Mouse (Mus musculus): ENCODE data around the gene Pdxk. TPM values are rescaled to one million over a fixed set of nuclear protein-coding genes. Genes with fewer than 3 reads are reported as not detected.
A peak's percentile ranks its signal among the peaks of the same experiment; 100 is the strongest.

Gene Pdxk
- polyA plus RNA-seq, 1 experiment, result 4.1 TPM

DNA sequence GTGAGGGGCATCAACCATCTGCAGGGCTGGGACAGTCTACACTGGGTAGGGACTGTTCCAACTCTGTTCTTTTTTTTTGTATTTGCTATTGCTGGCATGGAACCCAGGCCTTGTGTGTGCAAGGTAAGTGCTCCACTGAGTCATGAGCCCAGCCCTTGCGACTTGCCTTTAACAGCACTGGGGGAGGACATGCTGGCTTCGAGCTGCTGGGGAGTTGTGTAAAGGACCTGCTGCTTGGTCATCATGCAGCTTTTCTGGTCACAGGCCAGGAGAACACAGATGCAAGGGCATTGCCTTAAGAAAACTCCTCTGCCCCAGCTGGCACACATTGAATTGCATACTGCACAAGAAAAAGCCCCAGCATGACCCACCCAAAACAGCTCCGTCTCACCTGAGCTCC is 22.5 kb downstream of the Pdxk start:
- Histone ChIP-seq H3K4me1 (ENCODE audit: control insufficient read depth, insufficient read depth, low read length) (0 out of 2 replicates have a peak, but pooled peaks cover 2% of the 10 kb centered on the region), H3K36me3 (ENCODE audit: control insufficient read depth, insufficient read depth, low read length) (no peaks in the 10 kb centered on the region), H3K4me3 (ENCODE audit: control insufficient read depth, low read depth, low read length) (no peak overlapping the region), H3K27me3 (ENCODE audit: control insufficient read depth, insufficient read depth, low read length) (no peaks in the 10 kb centered on the region), H3K27ac (ENCODE audit: control insufficient read depth, insufficient read depth, low read depth, low read length) (no peak overlapping the region)
- TF ChIP-seq POLR2A (IDR thresholded peaks at IDR 0.05; ENCODE audit: control insufficient read depth, low read depth, low read length) (no peak), CTCF (IDR thresholded peaks at IDR 0.05; ENCODE audit: control insufficient read depth, insufficient read depth, insufficient replicate concordance, low read depth, low read length) (no peak)

DNA sequence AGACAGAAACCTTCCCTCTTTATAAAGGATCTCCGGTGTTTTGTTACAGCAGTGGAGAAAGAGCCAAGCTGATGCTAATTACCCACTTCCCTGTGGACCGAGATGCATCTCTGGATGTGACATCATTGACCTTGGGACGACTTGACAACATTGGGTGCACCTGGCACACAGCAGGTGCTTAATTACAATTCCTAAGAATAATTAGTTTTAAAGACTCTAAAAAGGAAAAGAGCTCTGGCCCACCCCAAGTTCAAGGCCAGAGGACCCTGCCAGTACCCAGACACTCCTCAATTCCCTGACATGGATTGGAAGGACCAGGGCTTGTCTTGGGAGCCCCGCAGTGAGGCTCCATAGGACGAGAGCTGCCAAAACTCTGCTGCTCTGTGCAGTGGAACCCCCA is 23.2 kb downstream of the Pdxk start:
- Histone ChIP-seq H3K4me3 (ENCODE audit: control insufficient read depth, low read depth, low read length) (peak overlapping the region; percentile 82; the same call in 1 of the 2 replicates), H3K27ac (ENCODE audit: control insufficient read depth, insufficient read depth, low read depth, low read length) (no peak overlapping the region), H3K36me3 (ENCODE audit: control insufficient read depth, insufficient read depth, low read length) (no peaks in the 10 kb centered on the region), H3K4me1 (ENCODE audit: control insufficient read depth, insufficient read depth, low read length) (0 out of 2 replicates have a peak, but pooled peaks cover 2% of the 10 kb centered on the region), H3K27me3 (ENCODE audit: control insufficient read depth, insufficient read depth, low read length) (no peaks in the 10 kb centered on the region)
- TF ChIP-seq CTCF (IDR thresholded peaks at IDR 0.05; ENCODE audit: control insufficient read depth, insufficient read depth, insufficient replicate concordance, low read depth, low read length) (no peak), POLR2A (IDR thresholded peaks at IDR 0.05; ENCODE audit: control insufficient read depth, low read depth, low read length) (no peak)

DNA sequence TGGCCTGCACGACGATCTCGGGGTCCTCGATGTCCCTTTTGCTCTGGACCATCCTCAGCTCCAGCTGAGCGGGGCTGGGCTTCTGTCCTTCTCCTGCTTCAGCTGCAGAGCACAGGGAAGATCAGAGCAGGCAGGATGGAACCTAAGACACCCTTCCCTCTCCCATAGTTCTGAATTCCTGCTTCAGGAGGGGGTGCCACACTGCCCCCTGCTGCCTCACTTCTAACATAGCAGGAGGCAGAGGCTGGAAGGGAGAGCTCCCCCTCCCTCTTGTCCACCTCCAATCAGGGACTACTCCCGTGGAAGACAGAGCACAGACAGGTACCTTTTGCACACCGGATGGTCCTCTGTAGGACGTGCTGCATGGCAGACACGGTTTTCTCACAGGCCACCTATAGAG is 24.0 kb downstream of the Pdxk start:
- peak overlapping the region; percentile 82 for H3K4me3 ChIP-seq (ENCODE audit: control insufficient read depth, low read depth, low read length)
- H3K36me3 ChIP-seq (ENCODE audit: control insufficient read depth, insufficient read depth, low read length), result no peaks in the 10 kb centered on the region
- TF ChIP-seq CTCF (IDR thresholded peaks at IDR 0.05; ENCODE audit: control insufficient read depth, insufficient read depth, insufficient replicate concordance, low read depth, low read length), result peak; percentile 86
- no peak for TF ChIP-seq POLR2A (IDR thresholded peaks at IDR 0.05; ENCODE audit: control insufficient read depth, low read depth, low read length)
- H3K27ac ChIP-seq (ENCODE audit: control insufficient read depth, insufficient read depth, low read depth, low read length), result no peak overlapping the region
- 0 out of 2 replicates have a peak, but pooled peaks cover 2% of the 10 kb centered on the region for H3K4me1 ChIP-seq (ENCODE audit: control insufficient read depth, insufficient read depth, low read length)
- no peaks in the 10 kb centered on the region for H3K27me3 ChIP-seq (ENCODE audit: control insufficient read depth, insufficient read depth, low read length)

DNA sequence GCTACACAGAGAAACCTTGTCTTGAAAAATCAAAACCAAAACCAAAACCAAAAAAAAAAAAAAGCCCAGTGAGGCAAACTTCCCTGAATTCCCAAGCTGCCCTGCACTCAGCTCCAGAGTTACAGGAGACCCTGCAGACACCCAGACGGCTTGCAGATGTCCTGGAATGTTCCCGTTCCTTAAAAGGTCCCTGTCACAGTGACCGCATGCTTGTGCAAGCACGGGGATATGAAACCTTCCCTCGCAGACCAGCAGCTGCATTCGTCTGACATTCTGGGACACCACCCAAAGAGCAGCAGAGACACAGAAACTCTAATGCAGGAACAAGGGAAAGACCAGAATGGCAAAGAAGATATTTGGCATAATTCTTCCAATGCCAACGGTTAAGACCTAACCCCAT is 24.8 kb downstream of the Pdxk start:
- H3K36me3 ChIP-seq (ENCODE audit: control insufficient read depth, insufficient read depth, low read length), result no peaks in the 10 kb centered on the region
- no peak overlapping the region for H3K4me3 ChIP-seq (ENCODE audit: control insufficient read depth, low read depth, low read length)
- no peak overlapping the region for H3K27ac ChIP-seq (ENCODE audit: control insufficient read depth, insufficient read depth, low read depth, low read length)
- no peaks in the 10 kb centered on the region for H3K27me3 ChIP-seq (ENCODE audit: control insufficient read depth, insufficient read depth, low read length)
- TF ChIP-seq CTCF (IDR thresholded peaks at IDR 0.05; ENCODE audit: control insufficient read depth, insufficient read depth, insufficient replicate concordance, low read depth, low read length) (no peak), POLR2A (IDR thresholded peaks at IDR 0.05; ENCODE audit: control insufficient read depth, low read depth, low read length) (no peak)
- 0 out of 2 replicates have a peak, but pooled peaks cover 2% of the 10 kb centered on the region for H3K4me1 ChIP-seq (ENCODE audit: control insufficient read depth, insufficient read depth, low read length)

DNA sequence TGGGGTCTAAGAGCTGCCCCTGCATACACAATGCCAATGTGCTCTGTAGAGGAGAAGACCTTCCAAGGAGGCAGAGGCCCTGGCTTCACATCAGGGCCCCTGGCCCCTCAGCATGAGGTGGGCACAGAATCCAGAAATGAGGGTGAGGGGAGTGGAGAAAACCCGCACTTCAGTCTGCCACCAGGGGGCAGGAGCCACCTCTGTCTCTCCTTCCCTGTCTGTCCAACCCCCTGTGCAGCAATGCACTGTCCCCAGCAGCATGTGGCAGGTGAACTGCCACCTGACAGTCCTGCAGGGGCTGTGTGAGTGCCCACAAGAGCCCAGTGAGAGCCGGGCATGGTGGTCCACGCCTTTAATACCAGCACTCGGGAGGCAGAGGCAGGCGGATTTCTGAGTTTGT is 25.2 kb downstream of the Pdxk start:
- Histone ChIP-seq H3K4me1 (ENCODE audit: control insufficient read depth, insufficient read depth, low read length) (0 out of 2 replicates have a peak, but pooled peaks cover 2% of the 10 kb centered on the region), H3K36me3 (ENCODE audit: control insufficient read depth, insufficient read depth, low read length) (no peaks in the 10 kb centered on the region), H3K4me3 (ENCODE audit: control insufficient read depth, low read depth, low read length) (no peak overlapping the region), H3K27ac (ENCODE audit: control insufficient read depth, insufficient read depth, low read depth, low read length) (no peak overlapping the region), H3K27me3 (ENCODE audit: control insufficient read depth, insufficient read depth, low read length) (no peaks in the 10 kb centered on the region)
- TF ChIP-seq POLR2A (IDR thresholded peaks at IDR 0.05; ENCODE audit: control insufficient read depth, low read depth, low read length) (no peak), CTCF (IDR thresholded peaks at IDR 0.05; ENCODE audit: control insufficient read depth, insufficient read depth, insufficient replicate concordance, low read depth, low read length) (peak; percentile 37; the same call in 1 of the 2 replicates)

DNA sequence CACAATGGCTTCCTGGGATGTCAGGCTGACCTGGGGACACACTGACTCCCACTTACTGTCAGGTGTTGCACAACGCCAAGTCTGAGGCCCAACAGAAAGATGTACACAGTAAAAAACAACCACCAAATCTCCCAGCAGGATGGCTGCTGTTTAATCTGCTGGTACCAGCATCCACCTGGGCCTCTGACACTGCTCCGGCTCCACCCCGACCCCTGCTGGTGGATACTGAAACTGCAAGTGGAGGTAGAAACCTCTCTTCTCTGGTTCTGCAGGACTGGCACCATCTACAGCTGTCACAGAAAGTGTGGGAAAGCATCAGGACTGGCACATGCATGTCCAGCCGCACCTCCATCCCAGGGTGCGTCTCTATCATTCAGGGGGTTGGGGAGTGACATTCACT is 26.7 kb downstream of the Pdxk start:
- Histone ChIP-seq H3K4me3 (ENCODE audit: control insufficient read depth, low read depth, low read length) (no peak overlapping the region), H3K27me3 (ENCODE audit: control insufficient read depth, insufficient read depth, low read length) (no peaks in the 10 kb centered on the region), H3K4me1 (ENCODE audit: control insufficient read depth, insufficient read depth, low read length) (0 out of 2 replicates have a peak, but pooled peaks cover 2% of the 10 kb centered on the region), H3K36me3 (ENCODE audit: control insufficient read depth, insufficient read depth, low read length) (no peaks in the 10 kb centered on the region), H3K27ac (ENCODE audit: control insufficient read depth, insufficient read depth, low read depth, low read length) (no peak overlapping the region)
- TF ChIP-seq CTCF (IDR thresholded peaks at IDR 0.05; ENCODE audit: control insufficient read depth, insufficient read depth, insufficient replicate concordance, low read depth, low read length), result peak; percentile 92
- no peak for TF ChIP-seq POLR2A (IDR thresholded peaks at IDR 0.05; ENCODE audit: control insufficient read depth, low read depth, low read length)

DNA sequence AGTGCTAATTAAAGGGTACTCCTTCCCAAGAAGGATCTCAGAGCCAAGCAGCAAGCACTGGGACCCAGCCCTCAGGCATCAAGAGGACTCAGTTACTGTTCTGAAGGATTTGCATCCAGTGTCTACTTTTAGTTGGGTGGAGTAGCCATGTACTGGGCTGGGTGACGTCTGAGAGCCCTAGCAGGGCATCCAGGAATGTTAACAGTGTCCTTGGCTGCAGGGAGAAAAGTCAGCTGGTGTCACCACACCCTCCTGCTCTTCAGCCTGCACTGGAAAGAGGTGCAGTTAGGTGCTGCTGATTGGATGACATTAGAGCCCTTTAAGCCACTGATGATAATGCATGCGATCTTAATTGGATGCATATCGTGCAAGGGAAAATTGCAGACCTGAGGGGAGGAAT is 31.9 kb downstream of the Pdxk start:
- TF ChIP-seq CTCF (IDR thresholded peaks at IDR 0.05; ENCODE audit: control insufficient read depth, insufficient read depth, insufficient replicate concordance, low read depth, low read length), result no peak
- H3K27ac ChIP-seq (ENCODE audit: control insufficient read depth, insufficient read depth, low read depth, low read length), result no peak overlapping the region
- H3K36me3 ChIP-seq (ENCODE audit: control insufficient read depth, insufficient read depth, low read length), result no peaks in the 10 kb centered on the region
- no peak overlapping the region for H3K4me3 ChIP-seq (ENCODE audit: control insufficient read depth, low read depth, low read length)
- no peaks in the 10 kb centered on the region for H3K4me1 ChIP-seq (ENCODE audit: control insufficient read depth, insufficient read depth, low read length)
- H3K27me3 ChIP-seq (ENCODE audit: control insufficient read depth, insufficient read depth, low read length), result no peaks in the 10 kb centered on the region

DNA sequence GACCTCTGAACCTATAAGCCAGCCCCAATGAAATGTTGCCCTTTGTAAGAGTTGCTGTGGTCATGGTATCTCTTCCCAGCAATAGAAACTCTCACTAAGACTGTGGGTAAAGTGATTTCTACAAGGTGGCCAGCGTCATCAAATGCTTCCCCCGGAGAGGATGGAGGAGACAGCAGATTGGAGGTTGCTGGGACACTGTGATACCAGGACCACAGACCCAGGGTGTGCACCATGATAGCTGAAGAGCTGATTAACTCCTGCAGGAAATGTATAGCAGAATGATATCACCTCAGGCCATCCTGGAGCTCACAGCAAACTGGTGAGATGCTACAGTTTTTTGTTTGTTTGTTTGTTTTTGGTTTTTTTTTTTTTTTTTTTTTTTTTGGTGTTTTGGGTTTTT is 35.0 kb downstream of the Pdxk start:
- Histone ChIP-seq H3K27ac (ENCODE audit: control insufficient read depth, insufficient read depth, low read depth, low read length) (no peak overlapping the region), H3K36me3 (ENCODE audit: control insufficient read depth, insufficient read depth, low read length) (no peaks in the 10 kb centered on the region), H3K27me3 (ENCODE audit: control insufficient read depth, insufficient read depth, low read length) (no peaks in the 10 kb centered on the region), H3K4me1 (ENCODE audit: control insufficient read depth, insufficient read depth, low read length) (peaks cover 15% of the 10 kb centered on the region), H3K4me3 (ENCODE audit: control insufficient read depth, low read depth, low read length) (no peak overlapping the region)
- TF ChIP-seq POLR2A (IDR thresholded peaks at IDR 0.05; ENCODE audit: control insufficient read depth, low read depth, low read length) (no peak), CTCF (IDR thresholded peaks at IDR 0.05; ENCODE audit: control insufficient read depth, insufficient read depth, insufficient replicate concordance, low read depth, low read length) (no peak)
